Mouse (Mus musculus) bone marrow macrophage, adult 2 months (primary cell): ENCODE data around the gene Lrrc25.

ENCODE experiments used
- CTCF ChIP-seq: IDR thresholded peaks from 2 replicates; pipeline ENCODE4 v1.5.1; 2012; ENCODE audit warnings: low read depth, mild to moderate bottlenecking, low read length, moderate library complexity
- POLR2A ChIP-seq: IDR thresholded peaks from 2 replicates; pipeline ENCODE4 v1.6.1; 2012; ENCODE audit warnings: mild to moderate bottlenecking, low read depth, low read length, borderline replicate concordance

DNA sequence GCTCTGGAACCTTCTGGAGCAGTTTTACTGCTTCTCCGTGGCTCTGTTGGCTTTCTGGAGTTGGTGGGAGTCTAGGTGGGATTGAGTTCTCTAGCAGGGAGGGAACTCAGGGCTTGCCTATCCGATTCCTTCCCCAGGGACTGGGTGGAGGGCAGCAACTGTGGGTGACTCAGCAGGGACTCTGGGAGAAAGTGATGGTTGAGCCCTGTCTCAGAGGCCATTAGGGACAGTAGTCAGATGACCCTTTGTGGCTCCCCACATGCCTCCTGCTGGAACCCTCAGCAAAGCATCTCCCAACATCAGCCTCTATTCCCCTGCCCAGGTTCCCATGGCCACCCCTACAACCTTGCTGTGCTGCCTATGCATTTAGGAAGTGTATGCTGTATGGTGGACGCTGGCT is 27.1 kb downstream of the Lrrc25 start:
- TF ChIP-seq CTCF (no peak), POLR2A (no peak)
